Mouse (Mus musculus): ENCODE results near the gene Acvr1b. TPM values are rescaled to one million over a fixed set of nuclear protein-coding genes. Genes with fewer than 3 reads are reported as not detected.
A peak's percentile ranks its signal among the peaks of the same experiment; 100 is the strongest.

The Acvr1b gene
- total RNA-seq, 2 experiments from 2014 or later = 14.5 to 14.7 TPM

DNA sequence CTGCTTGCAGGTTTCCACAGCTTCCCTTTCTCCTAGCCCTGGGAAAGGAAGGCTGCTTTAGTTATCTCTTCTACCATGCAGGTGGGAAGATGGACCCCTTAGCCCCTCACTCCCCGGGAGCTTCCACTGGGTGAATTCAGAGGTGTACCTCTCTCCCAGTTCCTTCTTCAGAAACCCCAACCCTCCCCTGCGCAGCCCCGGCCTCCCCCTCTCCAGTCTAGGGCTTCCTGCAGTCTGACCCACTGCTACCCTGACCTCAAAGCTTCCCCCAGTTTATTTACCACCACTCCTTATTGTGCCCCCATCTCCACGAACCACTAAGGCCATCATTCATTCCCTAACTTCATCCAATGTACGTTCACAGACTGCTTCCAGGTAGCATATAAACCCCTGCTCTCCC lies 49.7 kb downstream of the Acvr1b start:
- intact Hi-C loops (cut with DNase I) = loop anchor here (5.0 kb wide), 2 partner anchors 59 to 94 kb away; partner anchors contain the start of gene Atg101
- no peak for DNase-seq

DNA sequence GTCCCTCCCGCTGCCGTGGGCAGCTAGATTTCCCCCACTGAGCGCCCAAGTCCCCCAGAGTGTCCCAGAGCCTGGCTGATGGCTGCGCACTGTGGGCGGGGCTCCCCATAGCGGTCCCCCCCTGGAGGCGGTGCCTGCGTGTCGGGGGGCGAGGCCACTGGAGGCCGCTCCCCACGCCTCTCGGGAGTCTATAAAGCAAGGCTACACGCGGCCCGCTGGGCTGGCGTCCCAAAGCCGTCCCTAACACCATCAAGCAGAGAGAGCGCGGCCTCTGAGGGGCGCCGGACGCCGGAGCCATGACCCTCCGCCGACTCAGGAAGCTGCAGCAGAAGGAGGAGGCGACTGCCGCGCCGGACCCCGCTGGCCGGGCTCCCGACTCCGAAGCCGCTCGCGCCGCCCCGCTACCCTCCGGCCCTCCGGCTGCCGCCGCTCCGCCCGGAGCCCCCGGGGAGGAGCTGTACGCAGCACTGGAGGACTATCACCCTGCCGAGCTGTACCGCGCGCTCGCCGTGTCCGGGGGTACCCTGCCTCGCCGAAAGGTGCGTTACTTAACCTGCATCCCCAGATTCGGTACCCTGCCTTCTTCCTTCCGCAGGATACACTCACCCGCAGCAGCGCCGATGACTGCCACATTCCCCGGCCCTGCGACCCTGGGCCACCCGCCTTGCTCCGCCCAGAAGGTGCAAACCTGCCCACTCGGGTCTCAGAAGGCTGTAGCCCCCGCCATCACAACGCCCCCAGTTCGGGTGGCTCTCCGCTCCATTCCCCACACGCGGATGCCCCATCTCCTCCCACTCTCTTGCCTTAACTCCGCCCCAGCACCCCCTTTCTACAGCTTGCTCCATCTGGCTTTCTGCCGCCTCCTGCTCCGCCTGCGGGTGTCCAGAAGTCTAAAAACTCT lies 50.4 kb downstream of the Acvr1b start, which contains the start of gene Grasp:
Grasp (plus strand) TSS at position 183 of the 901 bp plus-strand sequence.
- intact Hi-C loops (cut with DNase I) = loop anchor here (5.0 kb wide), 2 partner anchors 58 to 93 kb away; partner anchors contain the start of gene Atg101
- peak; percentile 94 to 95 for DNase-seq

DNA sequence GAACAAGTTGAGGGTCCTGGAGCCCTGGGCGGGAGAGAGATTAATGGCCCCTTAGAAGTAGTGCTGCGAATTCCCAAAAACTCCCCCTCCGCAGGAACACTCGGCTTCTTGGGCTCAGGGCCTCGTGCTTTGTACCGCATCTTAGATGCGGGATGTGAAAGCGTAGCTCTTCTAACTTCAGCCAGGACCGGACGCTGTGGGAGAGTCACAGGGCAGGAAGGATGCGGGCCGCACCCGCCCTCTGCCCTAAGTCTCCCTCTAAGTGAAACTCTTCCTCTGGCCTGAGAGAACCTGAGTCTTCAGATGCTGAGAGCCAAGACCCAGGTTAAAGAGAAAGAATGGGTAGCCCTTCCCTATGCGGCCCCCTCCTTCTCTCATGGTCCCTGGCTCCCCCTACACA lies 51.1 kb downstream of the Acvr1b start:
- peak in 1 of 2 experiments; percentile 58 for DNase-seq
- intact Hi-C loops (cut with DNase I) = loop anchor here (5.0 kb wide), 2 partner anchors 57 to 92 kb away; partner anchors contain the start of gene Atg101

DNA sequence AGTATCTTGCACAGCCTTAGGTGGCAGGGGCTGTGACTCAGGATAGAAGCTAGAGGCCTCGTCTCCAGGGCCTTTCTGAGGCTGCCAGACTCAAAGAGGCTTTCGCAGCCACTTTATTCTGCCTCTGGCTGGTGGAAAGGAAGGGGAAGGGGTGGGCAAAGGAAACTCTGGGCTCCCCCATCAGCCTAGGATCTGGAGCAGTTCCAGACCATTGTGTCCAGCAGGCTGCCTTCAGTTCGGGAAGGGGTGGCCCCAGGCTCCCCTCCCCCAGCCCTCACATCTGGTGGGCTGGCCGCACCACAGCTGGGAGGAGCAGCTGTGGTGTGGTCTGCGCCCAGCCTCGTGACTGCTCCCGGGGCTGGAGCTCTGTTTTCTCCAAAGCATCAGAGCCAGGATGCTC lies 54.1 kb downstream of the Acvr1b start:
- DNase-seq = peak; percentile 85 to 86
- intact Hi-C loops (cut with DNase I) = no loop called here

DNA sequence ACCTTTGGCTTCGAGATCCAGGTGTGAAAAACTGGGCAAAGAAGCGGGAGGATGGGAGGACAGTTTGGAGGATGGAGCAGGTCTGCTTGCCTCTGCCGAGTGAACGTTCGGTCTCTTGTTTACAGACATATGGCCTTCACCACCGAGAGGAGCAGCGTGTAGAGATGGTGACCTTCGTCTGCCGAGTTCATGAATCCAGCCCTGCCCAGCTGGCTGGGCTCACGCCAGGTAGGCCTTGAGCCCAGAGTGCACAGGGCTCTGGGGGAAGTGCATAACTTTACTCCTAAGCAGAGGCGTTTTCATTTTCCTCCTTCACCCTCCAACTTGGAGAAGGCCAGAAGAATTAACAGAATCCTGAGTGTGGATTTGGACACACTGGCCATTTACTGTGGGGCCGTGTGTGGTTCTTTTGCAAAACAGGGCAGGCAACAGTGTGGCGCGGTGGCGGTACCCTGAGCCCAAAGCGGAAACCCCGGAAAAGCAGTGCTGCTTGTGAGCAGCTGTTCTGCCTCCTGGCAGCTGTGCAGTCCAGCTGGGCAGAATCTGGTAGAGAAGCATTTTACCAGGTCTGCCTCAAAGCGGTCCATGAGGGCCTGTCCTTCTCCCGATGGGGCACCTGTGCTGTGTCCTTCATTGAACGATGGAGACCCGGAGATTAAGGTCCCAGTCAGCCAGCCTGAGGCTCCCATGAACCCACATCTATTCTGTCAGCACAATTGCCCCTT lies 55.2 kb downstream of the Acvr1b start:
- intact Hi-C loops (cut with DNase I) = no loop called here
- peak; percentile 67 to 72 for DNase-seq

DNA sequence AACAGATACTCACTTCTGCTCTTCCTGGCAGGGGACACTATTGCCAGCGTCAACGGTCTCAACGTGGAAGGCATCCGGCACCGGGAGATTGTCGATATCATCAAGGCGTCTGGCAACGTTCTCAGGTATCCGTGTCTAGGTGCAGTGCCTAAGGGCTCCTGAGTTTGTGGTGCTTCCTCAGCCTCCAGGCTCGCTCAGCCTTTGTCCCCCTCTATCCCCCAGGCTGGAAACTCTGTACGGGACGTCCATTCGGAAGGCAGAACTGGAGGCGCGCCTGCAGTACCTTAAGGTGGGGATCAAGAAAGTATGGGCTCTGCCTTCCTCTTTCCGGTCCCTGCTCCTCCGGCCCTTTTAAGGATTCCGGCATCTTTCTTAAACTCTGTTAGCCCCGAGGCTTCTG lies 56.6 kb downstream of the Acvr1b start:
- no peak for DNase-seq
- intact Hi-C loops (cut with DNase I) = no loop called here

DNA sequence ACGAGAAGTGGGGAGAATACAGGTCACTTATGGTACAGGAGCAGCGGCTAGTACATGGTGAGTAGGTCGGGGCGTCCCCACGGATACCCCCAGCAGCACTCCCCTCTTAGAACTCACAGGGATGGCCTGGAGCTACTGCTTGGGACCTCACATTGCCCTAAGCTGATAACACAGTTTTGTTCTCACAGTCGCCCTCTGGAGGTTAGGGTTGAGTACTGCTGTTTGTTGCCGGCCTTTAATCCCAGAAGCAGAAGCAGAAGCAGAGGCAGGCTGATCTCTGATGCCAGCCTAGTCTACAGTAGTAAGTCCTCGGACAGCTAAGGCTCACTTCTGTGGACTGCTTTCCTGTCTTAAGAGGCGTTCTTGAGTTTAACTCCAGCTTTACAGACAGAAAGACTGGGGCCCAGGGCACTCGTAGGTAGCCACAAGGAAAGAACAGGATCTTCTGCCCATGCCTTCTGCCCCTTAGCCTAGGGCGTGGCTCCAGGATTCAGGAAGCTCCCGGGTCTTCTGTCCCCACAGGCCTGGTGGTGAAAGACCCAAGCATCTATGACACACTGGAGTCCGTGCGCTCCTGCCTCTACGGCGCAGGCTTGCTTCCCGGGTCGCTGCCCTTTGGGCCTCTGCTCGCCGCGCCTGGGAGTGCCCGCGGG lies 57.3 kb downstream of the Acvr1b start:
- DNase-seq = peak in 1 of 2 experiments; percentile 56
- intact Hi-C loops (cut with DNase I) = no loop called here

DNA sequence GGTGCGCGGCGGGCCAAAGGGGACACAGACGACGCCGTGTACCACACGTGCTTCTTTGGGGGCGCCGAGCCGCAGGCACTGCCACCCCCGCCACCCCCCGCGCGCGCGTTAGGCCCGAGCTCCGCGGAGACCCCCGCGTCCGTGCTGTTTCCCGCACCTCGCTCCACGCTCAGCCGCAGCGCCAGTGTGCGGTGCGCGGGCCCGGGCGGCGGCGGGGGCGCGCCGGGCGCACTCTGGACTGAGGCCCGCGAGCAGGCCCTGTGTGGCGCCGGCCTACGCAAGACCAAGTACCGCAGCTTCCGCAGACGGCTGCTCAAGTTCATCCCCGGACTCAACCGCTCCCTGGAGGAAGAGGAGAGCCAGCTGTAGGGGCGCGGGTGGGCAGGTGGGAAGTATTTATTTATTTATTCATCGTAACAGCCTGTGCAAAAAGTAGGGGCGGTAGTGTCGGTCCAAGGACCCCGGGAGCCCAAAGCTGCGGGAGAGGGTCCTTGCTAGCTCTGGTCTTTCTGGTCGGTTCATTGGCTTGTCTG lies 57.8 kb downstream of the Acvr1b start:
- DNase-seq = no peak
- intact Hi-C loops (cut with DNase I) = no loop called here

DNA sequence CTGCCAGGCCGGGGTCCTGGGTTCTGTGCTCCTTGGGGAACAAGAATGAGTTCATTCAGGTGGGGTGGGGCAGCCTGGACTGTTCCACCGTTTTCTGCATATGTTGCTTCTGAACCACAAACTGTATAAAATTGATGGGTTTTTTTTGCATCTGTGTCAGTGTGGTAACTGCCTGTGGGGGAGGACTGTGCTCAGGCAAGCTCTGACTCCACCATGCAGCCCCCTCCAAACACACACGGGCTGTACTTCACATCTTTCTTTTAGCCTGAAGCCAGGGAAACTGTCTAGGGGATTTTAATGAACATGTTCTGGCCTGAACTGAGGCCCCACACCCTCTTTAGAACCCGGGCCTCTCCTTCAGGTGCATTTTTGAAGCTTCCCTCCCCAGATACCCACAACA lies 58.7 kb downstream of the Acvr1b start:
- no peak for DNase-seq
- intact Hi-C loops (cut with DNase I) = loop anchor here (1.0 kb wide), 1 partner anchor 10 kb away; no protein-coding TSS in a partner anchor

DNA sequence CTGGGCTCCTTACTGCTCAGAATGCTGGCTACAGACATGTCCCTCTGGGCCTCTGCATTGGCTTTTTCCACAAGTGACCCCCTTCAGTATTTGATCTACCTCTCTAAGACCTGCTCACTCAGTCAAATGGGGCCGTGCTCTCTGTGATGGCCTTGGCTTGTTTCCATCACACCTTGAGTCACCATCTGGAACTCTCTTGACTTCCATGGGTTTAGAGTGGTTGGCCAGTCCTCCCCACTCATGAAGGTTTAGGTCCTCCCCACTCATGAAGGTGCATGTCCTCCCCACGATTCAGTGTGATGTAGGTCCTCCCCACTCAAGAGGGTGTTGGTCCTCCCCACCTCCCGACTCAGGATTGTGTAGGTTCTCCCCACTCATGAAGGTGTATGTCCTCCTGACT lies 59.3 kb downstream of the Acvr1b start:
- no peak for DNase-seq
- intact Hi-C loops (cut with DNase I) = loop anchor here (1.0 kb wide), 1 partner anchor 11 kb away; no protein-coding TSS in a partner anchor

DNA sequence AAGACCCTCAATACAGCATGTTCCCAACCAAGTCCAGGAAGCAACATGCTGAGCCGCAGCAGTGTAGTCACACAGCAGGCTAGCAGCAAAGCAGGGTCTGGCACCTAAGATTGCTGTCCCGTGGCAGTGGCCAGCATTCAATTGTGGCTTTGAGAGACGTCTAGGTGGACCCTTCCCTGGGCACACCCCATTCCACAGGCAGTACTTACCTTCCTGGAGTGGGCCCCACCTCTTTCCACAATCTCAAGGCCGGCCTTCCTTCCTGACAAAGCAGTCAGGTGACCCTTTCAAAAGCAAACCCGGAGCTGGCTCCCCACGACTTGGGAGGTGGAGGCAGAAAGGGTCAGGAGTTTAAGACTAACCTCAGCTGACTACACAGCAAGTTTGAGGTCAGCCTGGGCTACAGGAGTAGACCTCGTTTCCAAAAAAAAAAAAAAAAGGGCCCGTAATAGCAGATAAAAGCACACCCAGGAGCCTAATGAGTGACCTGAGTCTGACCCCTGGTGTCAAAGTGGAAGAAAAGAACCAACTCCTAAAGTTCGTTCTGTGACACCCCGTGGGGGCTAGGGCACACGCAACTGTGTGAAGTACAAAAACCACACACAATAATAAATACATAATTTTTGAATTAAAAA lies 59.9 kb downstream of the Acvr1b start:
- no peak for DNase-seq
- intact Hi-C loops (cut with DNase I) = loop anchor here (1.0 kb wide), 1 partner anchor 11 kb away; no protein-coding TSS in a partner anchor

DNA sequence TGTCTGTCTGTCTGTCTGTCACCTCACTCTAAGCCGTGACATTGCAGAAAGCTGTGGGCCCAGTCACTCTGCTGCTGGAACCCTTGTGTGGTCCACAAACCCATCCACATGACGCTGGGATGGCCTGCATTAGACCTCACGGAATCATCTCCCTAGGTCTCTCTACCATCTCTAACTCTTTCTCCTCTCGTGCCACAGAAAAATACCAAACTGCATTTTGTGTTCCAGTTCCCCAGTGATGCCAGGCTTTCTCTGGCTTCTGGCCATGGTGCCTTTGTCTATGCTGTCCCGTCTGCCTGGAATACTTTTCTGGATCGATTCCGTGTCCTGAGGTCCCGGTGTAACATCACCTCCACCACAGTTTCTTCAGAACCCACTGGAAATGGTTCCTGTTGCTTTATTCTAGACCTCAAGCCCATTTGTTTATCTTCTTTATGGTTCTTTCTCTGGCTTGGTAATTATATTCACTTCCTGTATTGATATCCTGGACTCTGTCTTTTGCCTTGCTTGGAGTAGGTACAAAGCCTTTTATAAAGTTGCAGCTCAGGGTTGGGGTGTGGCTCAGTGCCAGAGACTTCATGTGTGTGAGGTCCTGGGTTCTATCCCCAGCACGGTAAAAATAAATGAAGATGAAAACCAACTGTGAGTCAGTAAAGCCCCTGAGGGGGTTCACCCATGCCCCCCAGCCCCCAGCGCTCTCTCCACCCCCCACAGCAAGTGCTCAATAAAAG lies 60.9 kb downstream of the Acvr1b start:
- intact Hi-C loops (cut with DNase I) = no loop called here
- DNase-seq = no peak

DNA sequence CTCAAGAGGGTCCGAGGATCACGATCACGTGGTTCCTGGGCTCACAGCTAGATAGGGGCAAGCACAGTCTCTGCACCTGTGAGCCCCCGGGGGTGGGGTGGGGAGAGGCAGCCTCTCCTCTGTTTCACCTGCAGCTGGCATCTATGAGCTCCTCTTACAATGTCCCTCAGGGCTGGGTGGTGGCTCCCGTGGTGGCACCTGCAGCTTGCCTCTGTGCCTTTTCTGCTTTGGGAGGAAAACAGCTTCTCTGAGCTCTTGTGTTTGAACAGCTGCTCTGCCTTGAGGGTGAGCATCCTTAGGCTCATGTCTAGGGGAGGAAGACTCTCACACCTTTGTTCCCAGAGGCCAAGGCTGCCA lies 61.5 kb downstream of the Acvr1b start:
- intact Hi-C loops (cut with DNase I) = no loop called here
- no peak for DNase-seq

DNA sequence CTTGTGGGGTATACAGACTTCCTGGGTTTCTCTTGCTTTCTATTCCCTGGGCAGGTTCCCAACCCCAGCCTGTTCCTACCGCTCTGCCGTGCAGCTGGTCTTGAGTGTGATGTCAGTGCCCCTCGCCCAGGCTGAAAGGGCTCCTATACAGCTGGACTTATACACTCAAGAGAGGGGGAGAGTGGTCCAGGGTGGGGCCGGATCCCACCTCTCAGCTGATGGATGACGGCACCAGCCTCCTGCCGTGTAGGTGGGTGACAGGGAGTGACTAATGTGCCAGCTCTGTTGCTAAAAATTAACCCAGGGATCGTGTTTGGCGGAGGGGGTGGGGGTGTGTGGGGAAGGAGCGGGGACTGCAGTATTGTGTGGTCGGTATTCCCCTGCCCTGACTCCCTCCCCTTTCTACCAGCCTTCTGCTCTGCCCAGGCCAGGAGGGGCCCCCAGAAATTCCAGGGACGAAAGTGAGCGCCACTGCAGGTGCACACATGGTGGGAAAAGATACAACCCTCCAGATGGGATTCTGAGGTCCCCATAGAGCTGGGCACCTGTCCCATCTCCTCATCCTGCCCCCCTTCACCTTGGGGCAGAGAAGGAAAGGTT lies 62.0 kb downstream of the Acvr1b start:
- no peak for DNase-seq
- intact Hi-C loops (cut with DNase I) = no loop called here

DNA sequence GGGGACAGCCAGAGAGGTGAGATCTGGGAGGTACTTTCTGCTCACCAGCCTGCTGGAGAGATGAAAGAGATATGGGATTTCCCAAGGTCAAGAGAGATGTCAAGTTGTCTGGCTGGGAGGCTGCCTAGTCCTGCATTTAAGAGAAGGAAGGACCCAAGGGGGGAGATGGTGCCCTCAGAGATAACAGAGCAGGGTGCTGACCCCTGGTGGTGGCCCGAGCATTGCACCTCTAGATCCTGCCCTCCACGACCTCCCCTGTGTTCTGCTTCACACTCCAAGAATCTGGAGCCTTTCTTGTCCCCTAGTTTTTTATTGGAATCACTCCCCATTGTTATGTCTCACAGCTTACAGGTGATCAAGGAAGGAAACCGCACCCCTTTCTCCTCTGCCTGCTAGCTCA lies 63.0 kb downstream of the Acvr1b start:
- intact Hi-C loops (cut with DNase I) = loop anchor here (1.0 kb wide), 1 partner anchor 16 kb away; no protein-coding TSS in a partner anchor
- peak; percentile 80 to 85 for DNase-seq

DNA sequence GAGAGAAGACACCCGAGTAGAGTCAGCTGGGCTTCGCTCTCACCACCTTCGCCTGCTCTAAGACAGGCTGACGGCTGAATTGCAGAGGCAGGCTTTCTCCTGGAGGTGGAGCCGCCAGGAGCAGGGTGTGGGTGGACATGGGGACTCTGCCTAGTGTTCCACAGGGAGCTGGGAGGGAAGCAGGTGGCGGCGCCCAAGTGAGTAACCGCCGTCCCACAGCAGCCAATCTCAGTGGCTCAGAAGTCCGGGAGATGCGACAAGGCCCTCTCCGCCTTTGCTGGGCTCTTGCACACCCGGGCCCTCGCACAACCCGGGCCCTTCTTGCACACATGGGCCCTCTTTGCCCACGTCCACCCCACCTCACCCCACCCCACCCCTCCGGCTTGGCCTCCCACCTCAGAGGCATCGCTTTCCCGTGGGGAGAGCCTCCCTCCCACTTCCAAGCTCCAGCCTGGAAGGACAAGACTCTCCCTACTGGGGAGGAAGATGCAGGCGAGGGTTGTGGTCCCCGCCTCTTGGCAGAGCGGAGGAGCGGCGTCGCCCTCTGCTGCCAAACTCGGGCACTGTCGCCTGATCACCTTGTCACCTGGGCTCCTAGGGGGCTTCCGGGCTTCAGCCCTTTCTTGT lies 65.1 kb downstream of the Acvr1b start:
- peak; percentile 65 to 73 for DNase-seq
- intact Hi-C loops (cut with DNase I) = no loop called here

DNA sequence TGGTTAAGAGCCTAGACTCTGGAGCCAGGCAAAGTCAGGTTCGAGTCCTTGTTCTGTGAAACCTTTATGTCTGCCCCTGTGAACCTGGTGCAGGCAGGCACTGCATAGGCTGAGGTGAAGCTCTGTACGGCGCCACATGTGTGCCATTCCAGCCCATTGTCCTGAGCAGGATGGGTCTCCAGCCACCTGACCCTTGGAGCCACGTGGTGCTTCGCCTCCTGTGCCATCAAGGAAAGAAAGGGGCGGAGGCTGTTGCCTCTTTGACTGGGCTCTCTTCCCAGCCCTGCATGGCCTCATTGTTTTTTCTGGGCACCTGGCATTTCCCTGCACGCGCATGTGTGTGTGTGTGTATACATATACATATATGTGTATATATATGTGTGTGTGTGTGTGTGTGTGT lies 66.0 kb downstream of the Acvr1b start:
- intact Hi-C loops (cut with DNase I) = loop anchor here (1.0 to 2.0 kb wide), 3 partner anchors 27 to 75 kb away; no protein-coding TSS in a partner anchor
- no peak for DNase-seq

DNA sequence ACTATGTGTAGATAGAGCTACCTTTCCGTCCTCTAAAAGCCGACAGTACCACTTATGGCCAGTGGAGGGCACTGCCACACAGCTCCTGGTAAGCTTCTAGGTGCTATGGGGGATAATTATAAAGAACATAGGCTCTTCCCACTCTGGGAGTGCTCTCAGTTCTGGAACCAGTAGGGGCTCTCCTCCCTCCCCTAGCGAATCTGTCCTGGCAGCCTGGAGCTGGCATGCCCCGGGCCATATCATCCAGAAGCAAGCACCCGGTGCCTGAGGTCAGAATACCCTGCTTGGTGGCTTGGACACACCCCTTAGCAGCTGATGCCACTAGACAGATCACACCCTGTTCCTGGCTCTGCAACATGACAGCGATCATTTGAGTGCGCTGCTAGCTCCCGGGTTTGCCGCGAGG lies 66.9 kb downstream of the Acvr1b start:
- intact Hi-C loops (cut with DNase I) = loop anchor here (1.0 to 2.0 kb wide), 3 partner anchors 26 to 74 kb away; no protein-coding TSS in a partner anchor
- DNase-seq = peak; percentile 85 to 89
